Mouse (Mus musculus) kidney, adult 8-10 months (tissue): ENCODE measurements around the gene Smim26.
A peak's percentile ranks its signal among the peaks of the same experiment; 100 is the strongest.
"Not testable (repeated sequence)": the region's sequence is repeated elsewhere in the genome, so short reads cannot be mapped to it uniquely, and the experiment has no call there.

Experiments used
- DNase-seq, 2 experiments: peaks; one replicate each; pipeline ENCODE4 v3.0.0; 2022

Smim26 gene

GRCm38 (mm10) chr2:144593951-144594651 lies at the start of gene Smim26:
Smim26 (plus strand) TSS chr2:144594054.
- DNase-seq: peak; percentile 82 to 85

- peak; percentile 66 to 81 for DNase-seq
These were observed 49.2 kb upstream of the Smim26 start for GRCm38 (mm10) chr2:144544630-144545029.

- DNase-seq: no peak
These were observed 48.8 kb upstream of the Smim26 start for GRCm38 (mm10) chr2:144545061-144545460.

- peak; percentile 66 to 88 for DNase-seq
These were observed 48.4 kb upstream of the Smim26 start for GRCm38 (mm10) chr2:144545481-144545880.

GRCm38 (mm10) chr2:144547559-144547958 lies 46.3 kb upstream of the Smim26 start:
- no peak for DNase-seq

- peak; percentile 65 to 66 for DNase-seq
These were observed 43.3 kb upstream of the Smim26 start, which contains the start of gene Rbbp9 for GRCm38 (mm10) chr2:144550529-144550928. Rbbp9 (minus strand) TSS chr2:144550869.

- no peak for DNase-seq
These were observed 39.9 kb upstream of the Smim26 start for GRCm38 (mm10) chr2:144553905-144554304.

- no peak for DNase-seq
These were observed 38.5 kb upstream of the Smim26 start for GRCm38 (mm10) chr2:144555286-144555819.

GRCm38 (mm10) chr2:144555820-144556552 lies 37.9 kb upstream of the Smim26 start, which contains the start of gene Sec23b:
Sec23b (plus strand) TSS chr2:144556229.
- DNase-seq: peak; percentile 97 to 98

- no peak for DNase-seq
These were observed 5.1 kb upstream of the Smim26 start for GRCm38 (mm10) chr2:144588723-144589122.

GRCm38 (mm10) chr2:144593036-144593435 lies 818 bp upstream of the Smim26 start:
- DNase-seq: not testable (repeated sequence)

GRCm38 (mm10) chr2:144598006-144598405 lies 4.2 kb downstream of the Smim26 start:
- DNase-seq: no peak

GRCm38 (mm10) chr2:144599831-144600687 lies 6.2 kb downstream of the Smim26 start, which contains the start of gene Dtd1:
Dtd1 (plus strand) TSS chr2:144599897.
- DNase-seq: peak; percentile 92 to 93

- DNase-seq: no peak
These were observed 7.7 kb downstream of the Smim26 start for GRCm38 (mm10) chr2:144601576-144601975.

GRCm38 (mm10) chr2:144613956-144614355 lies 20.1 kb downstream of the Smim26 start:
- DNase-seq: no peak

- DNase-seq: no peak
These were observed 23.4 kb downstream of the Smim26 start for GRCm38 (mm10) chr2:144617074-144617874.

- DNase-seq: no peak
These were observed 27.6 kb downstream of the Smim26 start for GRCm38 (mm10) chr2:144621491-144621890.

GRCm38 (mm10) chr2:144633551-144633950 lies 39.7 kb downstream of the Smim26 start:
- no peak for DNase-seq

- no peak for DNase-seq
These were observed 40.4 kb downstream of the Smim26 start for GRCm38 (mm10) chr2:144634231-144634630.

GRCm38 (mm10) chr2:144634729-144635128 lies 40.9 kb downstream of the Smim26 start:
- DNase-seq: no peak

- peak; percentile 27 to 58 for DNase-seq
These were observed 41.9 kb downstream of the Smim26 start for GRCm38 (mm10) chr2:144635644-144636320.
